Comparison of ENCODE assay signal across 10 mouse cellular contexts in genomic region chr11:83454548-83454947, GRCm38 (mm10). TPM values are rescaled to one million over a fixed set of nuclear protein-coding genes. Genes with fewer than 3 reads are reported as not detected.
DNase-seq lines count a peak whose midpoint lies in the region; ATAC-seq and TF ChIP-seq lines count a peak whose summit lies in the region.
"Had no signal": no experiment of that assay in that cellular context is flagged by ENCODE, and none has a peak within 500 bp of the region (broad histone marks: within the 10 kb centered on the region; RNA-seq: fewer than 3 reads in every experiment).

No protein-coding gene starts in this region.

- TF ChIP-seq POLR2A in lung, adult 2 months (IDR thresholded peaks at IDR 0.05; ENCODE audit: borderline replicate concordance, extremely low read depth, low read depth, low read length): no peak

- H3K4me3 ChIP-seq in lung, adult 2 months (replicated peaks; ENCODE audit: extremely low read depth, low read depth, low read length): no peak overlapping the region

- peak; percentile 27 for DNase-seq in 3T3-L1 (ENCODE audit: low read depth, low spot score)
- DNase-seq in adrenal gland, postnatal 36 days: peak; percentile 40 to 55
- peak; percentile 55 for DNase-seq in heart, postnatal 4 days
- DNase-seq in lung, adult 2 months: peak; percentile 36
- no peak for DNase-seq in left cerebral cortex, postnatal 25 days (ENCODE audit: low spot score in 2 of 2)
- DNase-seq in cerebellum, adult 11-12 months: no peak

- no peak for ATAC-seq in CD4-positive, CD25-positive, alpha-beta regulatory T cell, adult 4 months
- ATAC-seq: hindbrain, embryonic 16.5 days had no signal

- intact Hi-C loops in left cerebral cortex, postnatal 25 days (cut with DNase I): no loop called here

- H3K4me1 ChIP-seq in lung, adult 2 months (ENCODE audit: control insufficient read depth, insufficient read depth, low read length): peaks cover 14% of the 10 kb centered on the region

- 3% methylated on average over 4 of the region's 4 CpGs for WGBS in lung, adult 2 months

- no peak for TF ChIP-seq CTCF in lung, adult 2 months (IDR thresholded peaks at IDR 0.05; ENCODE audit: insufficient read depth, low read length)

RNA-seq across cellular contexts. Expression of gene Mmp28, which starts 8.3 kb away (rescaled TPM):
- 10 to 100 TPM; 11.0 to 12.7 TPM for total RNA-seq in adrenal gland, postnatal 36 days (2021)
- 1 to 10 TPM; 7.0 to 7.1 TPM for total RNA-seq in heart, postnatal 4 days (2021)
- 20.1 and 33.3 TPM in 2 replicates for polyA plus RNA-seq in lung, adult 2 months (2012; rRNA removed)
- total RNA-seq in left cerebral cortex, postnatal 25 days (2021): 1 to 10 TPM; 3.9 to 4.3 TPM
- not detected for polyA plus RNA-seq in CD4-positive, CD25-positive, alpha-beta regulatory T cell, adult 4 months (2017; shearing (Covaris generic))

RNA-seq across cellular contexts. Expression of gene 1700020L24Rik, which starts 17.1 kb away (rescaled TPM):
- under 1 TPM; 0.30 to 0.43 TPM for total RNA-seq in adrenal gland, postnatal 36 days (2021)
- under 1 TPM in 1 of 2 experiments, not detected in 1; 0.56 TPM for total RNA-seq in heart, postnatal 4 days (2021)
- 0.54 TPM in 1 of 2 replicates, not detected in the other for polyA plus RNA-seq in lung, adult 2 months (2012; rRNA removed)
- total RNA-seq in left cerebral cortex, postnatal 25 days (2021): not detected
- polyA plus RNA-seq in CD4-positive, CD25-positive, alpha-beta regulatory T cell, adult 4 months (2017; shearing (Covaris generic)): under 1 TPM in 1 of 2 experiments, not detected in 1; 0.85 TPM
- polyA plus RNA-seq: macrophage had no signal

RNA-seq across cellular contexts. Expression of gene Taf15, which starts 18.3 kb away (rescaled TPM):
- 10 to 100 TPM; 62.2 to 78.5 TPM for total RNA-seq in adrenal gland, postnatal 36 days (2021)
- total RNA-seq in heart, postnatal 4 days (2021): 10 to 100 TPM; 59.2 to 62.8 TPM
- polyA plus RNA-seq in lung, adult 2 months (2012; rRNA removed): 8.5 and 10.7 TPM in 2 replicates
- total RNA-seq in left cerebral cortex, postnatal 25 days (2021): 10 to 100 TPM; 48.4 to 65.7 TPM
- polyA plus RNA-seq in CD4-positive, CD25-positive, alpha-beta regulatory T cell, adult 4 months (2017; shearing (Covaris generic)): 10 to 100 TPM; 20.6 to 22.0 TPM

RNA-seq across cellular contexts. Expression of gene Gas2l2, which starts 25.3 kb away (rescaled TPM):
- total RNA-seq in adrenal gland, postnatal 36 days (2021): not detected
- not detected for total RNA-seq in heart, postnatal 4 days (2021)
- 2.8 TPM in 2 replicates for polyA plus RNA-seq in lung, adult 2 months (2012; rRNA removed)
- total RNA-seq in left cerebral cortex, postnatal 25 days (2021): under 1 TPM in 1 of 2 experiments, not detected in 1; 0.18 TPM
- not detected for polyA plus RNA-seq in CD4-positive, CD25-positive, alpha-beta regulatory T cell, adult 4 months (2017; shearing (Covaris generic))
- polyA plus RNA-seq: embryonic facial prominence, embryonic 11.5 days; macrophage had no signal

RNA-seq across cellular contexts. Expression of gene Rasl10b, which starts 45.6 kb away (rescaled TPM):
- 10 to 100 TPM; 12.0 to 13.6 TPM for total RNA-seq in adrenal gland, postnatal 36 days (2021)
- 10 to 100 TPM; 31.5 to 32.3 TPM for total RNA-seq in heart, postnatal 4 days (2021)
- 1.9 and 2.4 TPM in 2 replicates for polyA plus RNA-seq in lung, adult 2 months (2012; rRNA removed)
- 100 to 1,000 TPM; 258 to 277 TPM for total RNA-seq in left cerebral cortex, postnatal 25 days (2021)
- not detected for polyA plus RNA-seq in CD4-positive, CD25-positive, alpha-beta regulatory T cell, adult 4 months (2017; shearing (Covaris generic))

Comparison
In these comparisons a context has a peak if more than half of its experiments do, and no peak if none do; other contexts are left out.
1. DNase-seq: peak in 3T3-L1 (single experiment), adrenal gland, postnatal 36 days (2 of 2), heart, postnatal 4 days (single experiment) and lung, adult 2 months (single experiment); none in left cerebral cortex, postnatal 25 days (0 of 2) and cerebellum, adult 11-12 months (single experiment).